Mouse (Mus musculus): Measurements from ENCODE around the gene Coq5. TPM values are rescaled to one million over a fixed set of nuclear protein-coding genes. Genes with fewer than 3 reads are reported as not detected.

The Coq5 gene
- polyA plus RNA-seq, 1 experiment from 2014 or later: 43.6 TPM

GRCm38 (mm10) chr5:115271931-115272811 lies 7.3 kb upstream of the Coq5 start:
- WGBS: under 1% methylated on average over 65 of the region's 77 CpGs
- Histone ChIP-seq H3K27ac (peak overlapping the region; percentile 83), H3K27me3 (no peaks in the 10 kb centered on the region), H3K4me1 (peaks cover 33% of the 10 kb centered on the region), H3K36me3 (peaks cover 25% of the 10 kb centered on the region), H3K4me2 (replicated peaks) (peak overlapping the region; percentile 93), H3K9ac (peak overlapping the region; percentile 98), H3K4me3 (peak overlapping the region; percentile 100), H3K9me3 (no peaks in the 10 kb centered on the region)
- peak; percentile 56 for ATAC-seq (ENCODE audit: low FRiP score, low read depth)

GRCm38 (mm10) chr5:115272812-115273548 lies 6.5 kb upstream of the Coq5 start, which contains the start of gene Rnf10:
Gene Rnf10, minus strand, starts transcription at chr5:115272898.
- Histone ChIP-seq H3K36me3 (peaks cover 22% of the 10 kb centered on the region), H3K9ac (peak within 1 kb of the TSS; percentile 98), H3K4me2 (replicated peaks) (peak within 1 kb of the TSS; percentile 93), H3K4me1 (peaks cover 33% of the 10 kb centered on the region), H3K27ac (peak within 1 kb of the TSS; percentile 83), H3K4me3 (peak within 1 kb of the TSS; percentile 100), H3K9me3 (no peaks in the 10 kb centered on the region), H3K27me3 (no peaks in the 10 kb centered on the region)
- WGBS: 14% methylated on average over 26 of the region's 26 CpGs
- peak; percentile 87 for ATAC-seq (ENCODE audit: low FRiP score, low read depth)

- peaks cover 30% of the 10 kb centered on the region for H3K4me1 ChIP-seq
- peaks cover 17% of the 10 kb centered on the region for H3K36me3 ChIP-seq
- H3K4me2 ChIP-seq (replicated peaks): peak overlapping the region; percentile 93
- no peak overlapping the region for H3K9ac ChIP-seq
- 73% methylated on average over 6 of the region's 6 CpGs for WGBS
- H3K9me3 ChIP-seq: no peaks in the 10 kb centered on the region
- H3K4me3 ChIP-seq: 0 out of 2 replicates have a peak overlapping the region, but pooled peaks have one; percentile 100
- peak overlapping the region; percentile 63; the same call in 1 of the 2 replicates for H3K27ac ChIP-seq
- H3K27me3 ChIP-seq: no peaks in the 10 kb centered on the region
- no peak for ATAC-seq (ENCODE audit: low FRiP score, low read depth)
Measured at GRCm38 (mm10) chr5:115273549-115274135, 5.8 kb upstream of the Coq5 start.

GRCm38 (mm10) chr5:115274353-115274752 lies 5.1 kb upstream of the Coq5 start:
- no peaks in the 10 kb centered on the region for H3K9me3 ChIP-seq
- H3K27me3 ChIP-seq: no peaks in the 10 kb centered on the region
- H3K4me3 ChIP-seq: no peak overlapping the region
- H3K9ac ChIP-seq: no peak overlapping the region
- no peak overlapping the region for H3K4me2 ChIP-seq (replicated peaks)
- peaks cover 10% of the 10 kb centered on the region for H3K36me3 ChIP-seq
- WGBS: 57% methylated on average over 1 of the region's 1 CpGs
- peaks cover 26% of the 10 kb centered on the region for H3K4me1 ChIP-seq
- no peak for ATAC-seq (ENCODE audit: low FRiP score, low read depth)
- H3K27ac ChIP-seq: no peak overlapping the region

- Histone ChIP-seq H3K27ac (no peak overlapping the region), H3K27me3 (no peaks in the 10 kb centered on the region), H3K9me3 (no peaks in the 10 kb centered on the region), H3K4me3 (no peak overlapping the region), H3K9ac (no peak overlapping the region), H3K36me3 (peaks cover 6% of the 10 kb centered on the region), H3K4me2 (replicated peaks) (no peak overlapping the region), H3K4me1 (peaks cover 21% of the 10 kb centered on the region)
- ATAC-seq (ENCODE audit: low FRiP score, low read depth): no peak
- 88% methylated on average over 1 of the region's 1 CpGs for WGBS
Measured at GRCm38 (mm10) chr5:115274771-115275170, 4.7 kb upstream of the Coq5 start.

GRCm38 (mm10) chr5:115275998-115276397 lies 3.5 kb upstream of the Coq5 start:
- no peak for ATAC-seq (ENCODE audit: low FRiP score, low read depth)
- Histone ChIP-seq H3K27me3 (no peaks in the 10 kb centered on the region), H3K36me3 (no peaks in the 10 kb centered on the region), H3K4me3 (no peak overlapping the region), H3K4me1 (peaks cover 15% of the 10 kb centered on the region), H3K4me2 (replicated peaks) (no peak overlapping the region), H3K9ac (no peak overlapping the region), H3K27ac (no peak overlapping the region), H3K9me3 (no peaks in the 10 kb centered on the region)
- WGBS: 31% methylated on average over 14 of the region's 14 CpGs

GRCm38 (mm10) chr5:115278053-115278452 lies 1.4 kb upstream of the Coq5 start:
- ATAC-seq (ENCODE audit: low FRiP score, low read depth): no peak
- Histone ChIP-seq H3K4me1 (peaks cover 9% of the 10 kb centered on the region), H3K27me3 (no peaks in the 10 kb centered on the region), H3K4me3 (no peak overlapping the region), H3K27ac (no peak overlapping the region), H3K4me2 (replicated peaks) (no peak overlapping the region), H3K36me3 (peaks cover under 1% of the 10 kb centered on the region; the same call in 1 of the 2 replicates), H3K9me3 (no peaks in the 10 kb centered on the region), H3K9ac (no peak overlapping the region)
- 74% methylated on average over 1 of the region's 1 CpGs for WGBS

GRCm38 (mm10) chr5:115278785-115279184 lies 681 bp upstream of the Coq5 start:
- 43% methylated on average over 2 of the region's 2 CpGs for WGBS
- H3K4me2 ChIP-seq (replicated peaks): no peak overlapping the region
- peaks cover 6% of the 10 kb centered on the region for H3K4me1 ChIP-seq
- H3K27ac ChIP-seq: no peak overlapping the region
- peaks cover 8% of the 10 kb centered on the region for H3K36me3 ChIP-seq
- ATAC-seq (ENCODE audit: low FRiP score, low read depth): no peak
- no peak overlapping the region for H3K4me3 ChIP-seq
- no peaks in the 10 kb centered on the region for H3K9me3 ChIP-seq
- H3K27me3 ChIP-seq: no peaks in the 10 kb centered on the region
- no peak overlapping the region for H3K9ac ChIP-seq

GRCm38 (mm10) chr5:115280050-115280687 lies 703 bp downstream of the Coq5 start:
- peaks cover 6% of the 10 kb centered on the region for H3K4me1 ChIP-seq
- peak overlapping the region; percentile 95 for H3K4me2 ChIP-seq (replicated peaks)
- no peak overlapping the region for H3K27ac ChIP-seq
- no peak for ATAC-seq (ENCODE audit: low FRiP score, low read depth)
- no peaks in the 10 kb centered on the region for H3K27me3 ChIP-seq
- peaks cover 21% of the 10 kb centered on the region for H3K36me3 ChIP-seq
- peak overlapping the region; percentile 85 for H3K9ac ChIP-seq
- H3K9me3 ChIP-seq: no peaks in the 10 kb centered on the region
- peak overlapping the region; percentile 92 for H3K4me3 ChIP-seq
- 4% methylated on average over 17 of the region's 17 CpGs for whole genome bisulfite sequencing

- Histone ChIP-seq H3K36me3 (peaks cover 55% of the 10 kb centered on the region), H3K4me2 (replicated peaks) (no peak overlapping the region), H3K27ac (no peak overlapping the region), H3K27me3 (no peaks in the 10 kb centered on the region), H3K4me1 (peaks cover 6% of the 10 kb centered on the region), H3K4me3 (no peak overlapping the region), H3K9me3 (no peaks in the 10 kb centered on the region), H3K9ac (no peak overlapping the region)
- no peak for ATAC-seq (ENCODE audit: low FRiP score, low read depth)
- 89% methylated on average over 3 of the region's 3 CpGs for whole genome bisulfite sequencing
Measured at GRCm38 (mm10) chr5:115284735-115285134, 5.3 kb downstream of the Coq5 start.

- no peak for ATAC-seq (ENCODE audit: low FRiP score, low read depth)
Measured at GRCm38 (mm10) chr5:115294173-115294572, 14.7 kb downstream of the Coq5 start.

More at GRCm38 (mm10) chr5:115294173-115294572, 14.7 kb downstream of the Coq5 start:
- Histone ChIP-seq H3K4me3 (no peak overlapping the region), H3K4me1 (peaks cover 14% of the 10 kb centered on the region), H3K36me3 (peaks cover 89% of the 10 kb centered on the region), H3K27me3 (no peaks in the 10 kb centered on the region), H3K9me3 (no peaks in the 10 kb centered on the region), H3K27ac (no peak overlapping the region), H3K9ac (no peak overlapping the region), H3K4me2 (replicated peaks) (no peak overlapping the region)
- 91% methylated on average over 8 of the region's 8 CpGs for WGBS

Measured in limb, embryonic 13.5 days (tissue).